Mouse (Mus musculus) lung, postnatal 25 days (tissue): ENCODE measurements around the gene Ift46.

Experiments used
- DNase-seq: peaks from one replicate; pipeline ENCODE4 v3.0.0; 2022; ENCODE audit warnings: low spot score

The Ift46 gene

DNA sequence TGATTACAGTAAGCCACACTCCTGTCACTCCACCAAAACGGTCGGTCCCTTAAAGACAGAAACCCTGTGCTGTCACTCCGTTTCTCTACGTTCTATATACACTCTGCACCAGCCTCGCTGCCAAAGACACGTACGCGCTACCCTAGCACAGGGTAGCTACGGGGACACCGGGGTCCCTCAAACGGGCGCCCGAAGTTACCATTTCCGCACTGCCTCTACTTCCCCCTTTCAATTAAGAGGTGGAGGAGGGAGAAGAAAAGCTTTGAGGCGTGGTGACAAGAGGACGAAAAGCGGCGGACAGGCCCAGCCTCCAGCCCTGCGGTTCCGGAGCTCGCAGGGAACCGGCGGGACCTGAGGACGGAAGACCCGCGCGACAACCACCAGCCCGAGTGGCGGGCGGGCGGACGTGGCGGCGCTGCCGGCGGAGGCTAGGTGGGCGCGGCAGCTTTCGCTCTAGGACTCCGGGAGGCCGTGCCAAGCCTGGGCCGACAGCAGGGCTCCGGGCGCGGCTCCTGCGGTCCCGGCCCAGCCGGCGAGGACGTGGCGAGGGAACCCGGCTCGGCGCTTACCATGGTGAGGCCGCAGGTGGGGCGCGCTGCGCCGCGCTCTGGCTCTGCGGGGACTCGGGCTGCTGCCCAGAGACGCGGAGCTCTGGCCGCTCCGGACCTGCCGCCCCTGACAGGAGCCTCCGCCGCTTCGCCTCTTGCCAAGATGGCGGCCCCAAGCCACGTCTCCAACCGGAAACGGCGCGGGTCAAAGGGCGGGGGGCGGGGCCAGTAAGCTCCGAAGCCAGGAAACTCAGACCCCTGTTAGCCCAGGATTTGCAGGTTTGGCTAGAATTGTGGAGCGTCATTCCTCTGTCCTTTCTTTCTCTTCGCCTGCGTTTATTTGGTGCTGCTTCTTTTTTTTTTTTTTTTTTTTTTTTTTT is at the start of gene Ift46, which contains the start of gene Arcn1:
Ift46 (plus strand) TSS at position 808 of the 928 bp plus-strand sequence.
Arcn1 (minus strand) TSS at position 745 of the 928 bp plus-strand sequence.
- DNase-seq, result peak; percentile 85

DNA sequence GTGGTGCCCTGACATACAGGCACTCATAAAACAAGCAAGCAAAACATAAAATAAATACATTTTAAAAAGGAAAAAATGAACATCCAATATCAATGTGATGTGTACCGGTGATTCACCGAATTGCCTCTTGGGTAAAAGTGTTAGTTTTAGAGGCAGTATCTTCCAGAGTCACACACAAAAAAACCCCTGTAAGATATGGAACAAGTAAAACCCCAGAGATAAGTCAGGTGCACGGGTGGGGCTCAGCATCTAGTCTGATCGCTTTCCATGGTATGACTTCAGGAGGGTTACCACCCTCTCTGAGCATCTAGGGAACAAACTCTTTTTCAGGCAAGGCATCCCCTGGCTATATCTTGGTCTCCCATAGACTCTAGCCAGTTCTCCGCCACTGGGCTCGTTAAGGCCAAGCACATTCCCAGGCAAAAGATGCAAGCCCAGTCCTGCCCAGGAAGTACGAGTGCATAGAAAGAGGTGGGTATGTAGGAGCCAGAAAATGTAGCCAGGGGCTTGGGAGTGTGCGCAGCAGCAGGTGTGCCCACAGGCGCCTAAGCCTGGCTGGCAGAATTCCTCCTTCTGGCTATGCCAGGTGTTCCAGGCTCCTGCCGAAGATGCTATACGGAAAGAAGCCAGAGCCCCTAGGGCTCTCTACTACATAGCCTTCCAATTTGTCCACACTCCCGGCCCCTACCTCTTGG is 48.6 kb upstream of the Ift46 start:
- no peak for DNase-seq

DNA sequence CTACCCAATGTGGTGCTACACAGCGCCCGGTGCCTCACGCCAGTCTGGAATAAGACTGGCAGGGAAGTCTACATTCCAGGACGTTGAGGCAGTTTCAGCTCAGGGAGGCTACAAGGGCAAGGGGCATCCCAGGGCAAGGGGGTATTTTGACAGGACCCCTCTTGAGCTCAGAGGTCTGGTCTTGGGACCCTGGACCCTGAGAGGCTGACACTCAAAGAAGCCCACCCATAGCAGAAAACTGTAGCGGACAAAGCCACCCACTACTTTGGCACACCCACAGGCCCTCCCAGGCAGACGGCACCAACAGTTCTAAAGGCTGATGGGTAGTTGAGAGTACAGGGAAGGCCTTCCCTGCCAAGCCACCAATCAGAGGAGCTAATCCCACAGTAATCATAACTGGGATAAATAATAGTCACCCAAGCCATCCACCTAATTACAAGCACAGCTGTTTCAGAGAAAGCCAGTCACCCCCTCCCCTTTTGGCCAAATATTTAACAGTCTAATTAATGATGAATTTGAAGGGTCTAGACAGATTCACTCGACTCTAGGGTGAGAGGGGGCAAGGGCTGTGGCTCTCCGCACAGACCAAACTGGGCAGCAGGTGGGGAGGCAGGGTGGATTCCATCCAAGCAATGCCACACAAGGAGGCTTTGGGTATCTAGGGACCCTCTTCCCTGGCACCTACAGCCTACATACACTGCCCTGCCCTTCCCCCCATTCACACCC is 47.9 kb upstream of the Ift46 start:
- DNase-seq, result no peak

DNA sequence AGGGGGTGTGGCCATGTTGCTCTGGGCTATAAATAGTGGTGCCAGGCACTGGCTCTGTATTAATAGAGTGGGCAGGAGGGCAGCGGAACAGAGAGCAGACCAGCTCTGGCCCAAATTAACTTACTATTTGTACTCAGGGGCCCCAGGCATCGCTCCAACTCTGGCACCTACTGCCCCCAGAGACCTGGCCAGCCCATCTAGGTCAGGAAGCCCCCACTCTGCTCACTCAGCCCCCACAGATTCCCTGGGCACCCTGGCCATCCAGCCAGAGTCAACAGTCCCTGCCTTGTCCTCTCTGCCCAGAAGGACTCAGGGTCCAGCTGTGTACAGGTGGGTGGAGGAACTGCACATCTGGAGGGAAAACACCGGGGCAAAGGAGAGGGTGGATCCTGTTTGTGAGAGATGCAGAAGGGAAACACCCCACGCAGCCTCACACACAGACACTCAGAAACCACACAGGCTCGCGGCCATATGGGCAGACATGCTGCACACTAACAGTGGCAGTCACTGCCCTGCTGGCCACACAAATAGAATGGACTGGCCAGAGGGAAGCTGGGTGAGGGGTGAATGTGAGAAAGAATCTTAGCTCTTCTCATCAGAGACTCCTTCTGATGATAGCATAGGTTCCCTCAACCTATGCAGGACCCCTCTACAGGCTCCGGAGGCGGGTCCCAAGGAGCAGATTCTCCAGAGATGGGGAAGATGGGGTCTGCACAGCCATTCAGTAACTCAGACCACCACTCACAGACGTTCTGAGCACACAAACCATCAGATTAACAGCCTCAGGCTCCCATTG is 47.2 kb upstream of the Ift46 start:
- no peak for DNase-seq

DNA sequence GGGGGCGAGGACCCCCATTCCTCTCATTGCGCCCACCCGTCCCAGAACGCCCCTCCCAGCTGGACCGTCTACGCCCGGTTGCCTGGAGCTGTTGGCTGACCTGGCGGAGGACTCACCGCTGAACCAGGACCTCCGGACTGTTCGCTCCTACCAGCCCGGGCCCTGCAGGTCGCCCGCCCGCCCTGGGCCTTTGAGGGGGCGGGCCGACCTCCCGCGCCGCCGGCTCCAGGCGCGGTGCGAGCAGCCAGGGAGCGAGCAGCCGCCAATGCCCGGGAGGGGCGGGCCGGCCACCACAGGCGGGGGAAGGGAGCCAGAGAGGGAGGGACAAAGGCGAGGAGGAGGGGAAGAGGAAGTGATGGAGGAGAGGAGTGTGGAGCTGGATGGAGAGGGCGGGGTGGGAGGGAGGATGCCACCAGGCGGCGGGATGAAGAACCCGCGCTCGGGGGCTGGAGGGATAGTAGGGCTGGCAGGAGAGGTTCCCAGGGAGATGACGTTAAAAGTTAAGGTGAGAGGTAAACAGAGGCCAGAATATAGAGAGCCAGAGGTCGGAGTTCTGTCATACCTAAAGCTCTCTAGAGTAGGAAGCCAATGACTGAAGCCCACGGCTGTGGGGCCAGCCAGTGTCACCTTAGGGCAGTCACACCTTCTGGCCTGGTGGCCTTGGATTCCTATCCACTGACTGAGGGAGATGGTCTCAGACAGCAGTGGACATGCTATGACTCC is 46.4 kb upstream of the Ift46 start:
- peak; percentile 90 for DNase-seq

DNA sequence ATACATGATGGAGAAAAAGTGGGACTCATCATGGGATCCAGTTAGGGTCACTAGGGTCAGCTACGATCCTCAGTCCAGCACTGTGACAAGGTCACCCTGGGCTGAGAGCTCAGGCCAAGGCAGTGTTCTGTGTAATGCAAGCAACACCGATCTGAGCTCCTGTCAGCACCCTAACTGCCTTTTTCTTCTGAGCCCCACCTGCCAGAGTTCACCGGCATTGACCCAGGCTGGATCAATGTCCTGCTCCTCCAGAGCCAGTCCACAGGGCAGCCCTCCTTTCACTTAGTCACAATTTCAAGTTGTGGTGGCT is 45.9 kb upstream of the Ift46 start:
- no peak for DNase-seq

DNA sequence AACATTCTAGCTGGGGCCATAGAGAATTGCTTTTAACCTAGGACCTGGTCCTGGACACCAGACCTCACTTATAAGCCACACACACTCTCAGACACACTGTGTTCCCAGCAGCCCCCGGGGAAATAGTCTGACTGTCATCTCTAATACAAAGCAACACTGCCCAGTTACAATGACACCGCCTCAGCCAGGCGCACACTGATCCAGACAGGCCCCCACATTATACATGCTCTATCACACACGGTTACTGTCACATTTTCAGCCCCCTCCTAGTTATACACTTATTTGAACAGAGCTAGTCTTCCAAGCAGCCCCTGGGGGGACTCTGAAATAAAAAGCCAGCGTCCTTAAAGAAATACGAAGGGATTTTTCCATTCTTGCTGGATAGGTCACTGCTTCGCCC is 45.1 kb upstream of the Ift46 start:
- DNase-seq, result no peak

DNA sequence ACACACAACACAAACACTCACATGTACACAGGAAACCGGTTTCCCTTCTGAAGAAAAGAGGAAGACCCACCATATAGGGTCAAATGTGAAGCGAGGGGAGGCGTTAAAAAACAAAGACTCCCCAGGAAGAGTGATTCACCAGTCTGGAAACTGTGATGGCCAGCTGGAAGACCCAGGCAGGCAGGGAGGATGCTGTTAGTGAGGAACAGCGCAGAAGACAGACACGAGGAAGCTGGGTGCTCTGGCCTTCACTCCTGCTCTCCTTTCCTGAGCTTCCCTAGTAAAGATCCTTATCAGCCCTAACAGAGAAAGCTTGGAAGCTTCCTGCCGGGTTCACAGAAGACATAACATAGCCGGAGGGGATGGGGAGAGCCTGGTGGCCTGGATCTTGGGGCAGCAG is 44.7 kb upstream of the Ift46 start:
- DNase-seq, result peak; percentile 40

DNA sequence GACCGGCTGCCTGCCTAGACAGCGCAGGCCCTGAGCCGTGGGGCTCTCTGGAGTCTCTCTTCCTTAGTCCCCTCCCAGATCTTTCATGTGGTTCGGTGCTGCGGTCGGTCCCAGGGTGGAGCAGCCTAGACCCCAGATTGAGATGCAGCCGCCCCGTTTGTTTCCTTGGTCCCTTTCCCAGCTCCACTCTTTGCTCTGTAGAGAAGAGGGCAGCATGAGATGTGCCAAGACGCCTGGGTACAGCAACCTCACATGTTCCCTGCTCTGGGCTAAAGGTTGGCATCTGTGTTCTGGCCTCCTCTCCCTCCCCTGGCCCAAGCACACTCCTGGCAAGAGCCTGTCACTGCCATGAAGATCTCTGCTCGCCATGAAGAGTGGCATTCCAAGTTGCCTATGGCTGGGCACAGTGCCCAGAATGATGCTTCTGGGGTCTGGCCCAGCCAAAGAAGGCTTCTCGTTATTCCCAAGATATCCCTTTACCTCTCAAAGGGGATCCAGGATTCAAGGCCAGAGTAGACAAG is 44.1 kb upstream of the Ift46 start:
- no peak for DNase-seq

DNA sequence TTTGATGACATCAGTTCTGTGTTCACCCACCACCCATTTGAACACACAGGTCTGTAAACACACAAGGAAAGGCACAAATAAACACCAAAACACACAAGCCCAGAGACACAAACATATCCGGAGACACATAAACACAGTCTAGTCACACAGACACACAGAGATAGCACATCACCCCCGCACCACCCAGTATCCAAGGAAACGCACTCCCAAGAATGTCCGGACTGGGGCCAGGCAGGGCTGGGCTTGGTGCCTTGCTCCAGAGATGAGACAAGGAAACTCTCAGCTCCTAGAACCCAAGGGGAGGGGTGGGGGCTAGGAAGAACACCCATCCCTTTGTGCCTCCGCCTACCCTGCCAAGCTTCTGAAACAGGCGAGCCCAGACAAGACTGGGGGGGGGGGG is 43.5 kb upstream of the Ift46 start:
- peak; percentile 87 for DNase-seq

DNA sequence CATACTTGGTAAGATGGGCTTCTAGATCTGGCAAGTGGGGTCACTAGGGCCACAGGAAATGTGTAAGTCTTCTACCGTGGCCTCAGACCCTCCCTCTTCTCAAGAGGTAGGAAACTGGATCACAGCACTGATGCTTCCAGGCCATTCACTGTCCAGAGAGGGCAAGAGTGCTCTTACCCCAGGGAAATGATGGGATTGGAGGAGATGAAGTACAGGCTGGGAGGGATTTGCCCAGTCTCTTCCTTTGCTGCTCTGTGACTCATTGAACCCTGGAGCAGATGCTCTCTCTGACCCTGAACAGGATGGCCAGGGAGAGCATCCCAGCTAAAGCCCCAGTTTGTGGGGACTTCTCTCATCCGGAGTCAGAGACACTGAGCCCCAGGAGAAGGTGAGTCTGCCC is 43.0 kb upstream of the Ift46 start:
- DNase-seq, result no peak

DNA sequence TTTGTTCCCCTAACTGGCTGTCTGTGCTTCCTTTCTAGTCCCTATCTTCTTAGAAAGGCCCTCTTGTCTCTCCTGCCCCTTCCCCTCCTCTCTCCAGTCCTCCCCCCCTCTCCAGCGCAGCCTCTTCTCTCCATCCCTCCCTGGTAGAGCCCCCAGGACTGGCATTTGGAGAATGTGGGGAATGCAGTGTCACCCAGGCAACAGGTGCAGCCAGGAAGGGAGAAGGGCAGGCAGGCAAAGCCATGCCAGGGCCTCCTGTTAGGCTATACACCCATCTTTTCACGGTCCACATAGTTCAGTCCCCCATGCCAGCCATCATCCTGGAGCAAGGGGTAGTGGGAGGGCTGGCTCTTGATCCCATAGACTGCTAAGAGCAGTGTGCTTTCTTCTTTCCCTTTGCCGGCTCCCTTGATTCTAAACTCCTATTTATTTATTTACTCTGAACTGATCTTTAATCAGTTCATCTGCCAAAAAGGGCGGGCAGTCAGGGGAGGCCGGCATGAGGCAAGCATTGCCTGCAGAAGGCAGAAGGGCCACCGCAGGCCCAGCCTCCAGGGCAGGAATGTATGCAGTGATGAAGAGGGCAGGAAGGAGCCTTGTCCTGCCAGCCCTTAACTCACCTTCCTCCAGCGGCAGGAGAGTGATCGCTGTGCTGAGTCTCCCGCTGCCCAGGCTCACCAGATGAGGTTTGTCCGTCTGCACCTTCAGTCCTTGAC is 41.1 kb upstream of the Ift46 start:
- DNase-seq, result no peak

DNA sequence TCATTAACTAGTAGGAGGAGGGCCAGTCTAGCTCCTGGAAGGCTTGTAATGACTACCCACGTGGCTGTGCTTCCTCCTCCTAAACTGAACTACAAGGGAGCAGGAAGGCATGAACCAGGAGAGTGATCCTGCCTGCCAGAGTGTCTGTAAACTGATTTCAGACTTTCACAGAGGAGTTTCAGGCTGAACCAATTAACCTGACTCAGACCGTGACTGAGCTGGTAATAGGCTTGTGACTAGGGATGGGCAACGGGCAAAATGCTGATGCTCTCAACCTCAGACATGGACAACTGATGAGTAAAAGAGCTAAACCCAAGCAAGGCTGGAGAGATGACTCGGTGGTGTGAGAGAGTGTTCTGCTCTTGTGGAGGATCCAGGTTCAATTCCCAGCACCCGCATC is 40.3 kb upstream of the Ift46 start:
- DNase-seq, result no peak

DNA sequence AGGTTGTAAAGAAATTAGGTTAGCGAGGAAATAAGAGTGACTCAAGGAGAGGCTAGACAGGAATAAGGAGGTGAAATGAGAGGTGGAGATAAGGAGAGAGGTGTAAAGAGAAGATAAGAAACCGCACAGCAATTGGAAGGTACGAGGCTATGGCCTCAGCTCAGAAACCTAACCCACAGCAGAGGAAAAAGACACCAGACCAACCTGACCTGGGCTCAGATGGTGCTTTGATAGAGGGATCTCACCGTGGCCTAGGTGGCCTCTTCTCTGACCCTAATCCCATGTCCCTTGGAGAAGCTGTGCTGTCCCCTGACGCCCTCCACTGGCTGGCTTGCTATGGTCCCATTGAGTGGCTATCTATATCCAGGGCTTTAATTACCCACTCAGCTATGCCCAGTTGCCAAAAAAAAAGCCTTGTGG is 35.6 kb upstream of the Ift46 start:
- no peak for DNase-seq

DNA sequence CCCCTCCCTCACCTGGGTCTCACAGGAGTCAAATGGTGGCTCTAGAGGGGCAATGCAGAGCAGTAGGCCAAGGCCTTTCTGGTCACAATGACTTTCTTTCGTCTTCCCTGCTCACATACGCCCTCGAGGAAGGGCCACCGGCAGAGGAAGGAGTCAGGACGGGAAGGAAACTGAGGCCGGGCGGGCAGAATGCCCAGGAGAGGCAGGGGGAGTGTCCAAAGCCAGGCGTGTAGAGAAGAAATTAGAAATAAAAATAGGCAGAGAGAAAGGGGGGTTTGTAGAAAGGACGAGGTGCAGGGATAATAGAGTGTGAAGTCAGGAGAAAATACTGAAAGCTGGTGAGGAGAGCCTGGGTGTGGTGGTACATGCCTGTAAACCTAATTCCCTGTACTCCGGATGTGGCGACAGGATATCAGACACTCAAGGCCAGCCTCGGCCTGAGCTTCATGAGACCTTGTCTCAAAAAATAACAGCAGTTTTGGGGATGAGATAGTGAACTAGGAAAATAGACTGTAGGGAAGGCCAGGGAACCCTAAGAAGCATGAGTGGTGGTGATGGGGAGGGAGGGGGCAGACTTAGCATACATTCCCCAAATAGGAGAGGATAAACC is 34.7 kb upstream of the Ift46 start:
- DNase-seq, result no peak

DNA sequence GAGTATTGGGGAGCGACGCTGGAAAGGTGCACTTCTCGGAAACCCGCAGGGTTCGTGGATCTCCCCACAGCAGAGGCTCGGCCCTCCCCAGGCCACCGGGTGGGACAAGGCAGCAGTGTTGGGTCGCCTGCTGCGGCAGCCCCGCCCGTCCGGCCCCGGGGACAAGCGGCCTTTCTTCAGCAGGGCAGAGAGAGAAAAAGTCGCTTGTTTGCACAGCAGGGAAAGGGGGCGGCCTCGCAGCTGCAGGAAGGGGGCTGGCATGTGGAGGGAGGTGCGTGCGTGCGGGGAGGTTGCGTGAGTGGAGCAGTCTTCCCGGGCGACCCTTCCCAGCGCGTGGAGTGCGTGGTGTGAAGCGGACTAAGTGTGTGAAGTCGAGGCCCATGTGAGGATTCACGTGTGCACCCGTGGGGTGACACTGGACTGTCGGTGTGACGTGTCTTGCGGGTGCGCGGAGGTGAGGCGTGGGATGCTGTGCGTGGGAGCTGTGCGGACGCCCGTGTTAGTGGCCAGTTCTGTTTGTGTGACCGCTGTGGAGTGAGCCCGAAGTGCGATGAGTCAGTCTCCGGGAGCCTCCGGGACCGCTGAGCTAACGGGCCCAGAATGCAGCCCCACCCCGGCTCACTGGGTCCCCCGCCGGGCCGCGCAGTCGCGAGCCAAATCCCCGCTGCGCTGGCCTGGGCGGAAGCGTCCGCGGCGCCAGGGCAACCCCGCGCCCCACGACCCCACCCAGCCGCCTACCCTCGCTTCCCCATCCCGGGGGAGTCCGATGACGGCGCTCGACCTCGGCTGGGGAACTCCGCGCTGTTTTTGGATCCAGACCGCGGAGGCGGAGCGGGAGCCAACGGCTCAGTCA is 33.8 kb upstream of the Ift46 start:
- peak; percentile 68 for DNase-seq

DNA sequence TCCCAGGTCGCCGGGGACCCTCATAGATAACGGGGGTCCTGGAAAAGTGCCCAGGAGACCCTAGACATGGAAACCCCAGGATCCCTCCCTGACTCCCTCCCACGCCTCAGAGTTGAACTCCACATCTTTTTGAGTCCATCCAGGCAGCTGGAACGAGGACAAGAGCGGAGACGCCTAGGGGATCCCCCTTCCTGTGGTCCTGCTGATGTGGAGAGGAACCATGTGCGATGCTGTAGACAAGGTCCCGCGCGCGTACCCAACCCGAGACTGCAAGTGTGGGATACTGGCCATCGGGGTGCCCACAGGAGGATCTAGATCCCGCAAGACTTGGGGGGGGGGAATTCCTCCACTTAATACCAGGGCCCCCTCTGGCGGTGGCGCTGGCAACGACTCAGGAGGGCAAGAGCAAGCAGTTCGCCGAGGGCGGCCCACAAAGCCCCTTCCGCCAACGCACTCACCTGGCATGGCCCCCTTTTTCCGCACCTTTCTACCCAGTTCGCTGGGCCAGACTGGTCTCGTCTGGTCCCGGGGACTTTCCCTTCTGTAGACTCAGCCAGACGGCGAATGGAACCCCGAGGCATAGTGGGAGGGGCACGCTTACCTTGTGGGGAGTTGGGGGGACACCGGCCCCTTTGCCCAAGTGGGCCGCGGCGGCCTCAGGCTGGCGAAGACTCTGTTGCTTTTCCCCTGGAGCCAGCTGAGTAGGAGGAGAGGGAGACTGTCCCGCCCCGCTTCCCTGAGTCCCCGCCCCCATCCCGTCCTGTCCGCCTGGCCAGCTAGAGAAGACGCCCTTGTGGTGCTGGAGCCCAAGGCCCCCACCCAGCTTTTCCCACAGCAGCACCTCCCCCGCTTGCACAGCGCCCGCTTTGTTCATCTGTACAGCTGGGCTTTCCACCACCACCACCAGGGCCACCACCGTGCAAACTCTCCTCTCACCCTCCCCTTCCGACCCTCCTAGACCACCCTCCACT is 32.9 kb upstream of the Ift46 start, which contains the start of gene Phldb1:
Phldb1 (minus strand) TSS at position 675 of the 971 bp plus-strand sequence.
- peak; percentile 80 for DNase-seq

DNA sequence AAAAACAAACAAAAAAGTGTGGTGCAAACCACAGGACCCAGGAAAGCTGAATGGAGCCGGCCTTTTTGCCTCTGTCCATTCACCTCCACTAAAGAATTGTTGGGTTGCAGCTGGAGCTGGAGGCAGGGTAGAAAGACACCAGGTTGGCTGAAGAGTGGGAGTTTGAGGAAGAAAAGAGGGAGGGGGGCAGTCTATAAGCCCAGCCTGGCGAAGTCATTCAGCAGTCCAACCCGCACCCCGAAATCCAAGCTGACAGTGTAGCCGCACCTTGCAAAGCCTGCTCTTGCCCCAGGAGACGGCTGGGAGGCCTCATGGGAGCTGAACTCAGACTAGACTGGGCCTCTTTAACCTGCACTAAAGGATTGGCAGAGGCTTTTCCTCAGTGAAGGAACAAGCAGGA is 31.8 kb upstream of the Ift46 start:
- DNase-seq, result no peak
